ENCODE assay signal across 16 mouse cellular contexts in genomic region chr12:83475419-83475818, GRCm38 (mm10). TPM values are rescaled to one million over a fixed set of nuclear protein-coding genes. Genes with fewer than 3 reads are reported as not detected.
"Had no signal": no experiment of that assay in that cellular context is flagged by ENCODE, and none has a peak within 500 bp of the region (broad histone marks: within the 10 kb centered on the region; RNA-seq: fewer than 3 reads in every experiment).

No protein-coding gene starts in this region.

- H3K4me2 ChIP-seq: limb, embryonic 12.5 days; liver, embryonic 13.5 days; lung, embryonic 15.5 days had no signal

- H3K4me3 ChIP-seq: layer of hippocampus, adult 2 months; limb, embryonic 12.5 days; liver, embryonic 13.5 days; lung, embryonic 15.5 days; megakaryocyte, embryonic 14.5 days had no signal

- DNase-seq: kidney, adult 8-10 months; kidney, postnatal 4 days; liver; liver, embryonic 13.5 days; liver, postnatal 0 days; lung, postnatal 14 days; thymus, postnatal 4 days had no signal

- H3K4me1 ChIP-seq: lung, embryonic 15.5 days had no signal

- H3K27me3 ChIP-seq: lung, embryonic 15.5 days had no signal

- H3K9ac ChIP-seq: limb, embryonic 12.5 days; liver, embryonic 13.5 days; liver, postnatal 0 days; lung, embryonic 15.5 days had no signal

- H3K36me3 ChIP-seq: limb, embryonic 12.5 days; liver, embryonic 13.5 days; lung, embryonic 15.5 days had no signal

- ATAC-seq: intestine, postnatal 0 days; liver, postnatal 0 days; midbrain, embryonic 16.5 days had no signal

- H3K27ac ChIP-seq: kidney, postnatal 0 days; layer of hippocampus, adult 2 months; limb, embryonic 12.5 days; liver, embryonic 13.5 days; lung, embryonic 15.5 days; macrophage; stomach, postnatal 0 days had no signal

- H3K9me3 ChIP-seq: limb, embryonic 12.5 days; liver, embryonic 13.5 days; lung, embryonic 15.5 days; megakaryocyte, embryonic 14.5 days had no signal

RNA-seq across cellular contexts. Expression of gene Dpf3, which starts 12.1 kb away (rescaled TPM):
- polyA plus RNA-seq: macrophage had no signal
